Mouse (Mus musculus) myocyte (in vitro differentiated cells): ENCODE results near the gene Ripor2.

Source experiments
- E2F4 ChIP-seq: IDR thresholded peaks from one replicate; pipeline ENCODE4 v1.6.1; 2011; ENCODE audit warnings: mild to moderate bottlenecking, control low read depth, moderate library complexity; ENCODE audit not compliant: insufficient read depth
- POLR2A ChIP-seq: IDR thresholded peaks from one replicate; pipeline ENCODE4 v1.6.1; 2011; ENCODE audit warnings: low read depth, mild to moderate bottlenecking, control low read depth, moderate library complexity; ENCODE audit not compliant: insufficient read length
- POLR2AphosphoS2 ChIP-seq: IDR thresholded peaks from one replicate; pipeline ENCODE4 v1.6.1; 2011; ENCODE audit warnings: low read depth, control low read depth; ENCODE audit not compliant: insufficient read length
- REST ChIP-seq: IDR thresholded peaks from one replicate; pipeline ENCODE4 v1.6.1; 2011; ENCODE audit warnings: mild to moderate bottlenecking, control low read depth, moderate library complexity; ENCODE audit not compliant: insufficient read depth, insufficient read length

DNA sequence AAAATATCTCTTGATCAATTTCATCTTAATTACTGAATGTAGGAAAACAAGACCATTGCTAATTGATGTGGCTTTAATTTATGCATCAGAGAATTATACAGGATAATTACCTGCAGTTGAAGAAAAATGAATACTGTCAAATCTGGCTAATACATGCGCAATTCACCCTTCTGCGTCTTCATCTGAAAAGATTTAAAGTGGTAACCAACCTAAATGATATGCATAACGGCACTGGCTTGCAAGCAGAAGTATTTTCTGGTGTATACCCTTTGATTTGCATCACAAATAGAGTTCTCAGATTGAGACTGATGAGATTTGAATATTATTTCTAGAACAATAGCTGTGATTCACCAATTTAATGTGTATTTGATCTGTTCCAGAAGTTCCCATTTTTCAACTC lies 66.7 kb downstream of the Ripor2 start:
- TF ChIP-seq POLR2AphosphoS2, result no peak
- no peak for TF ChIP-seq E2F4
- no peak for TF ChIP-seq POLR2A
- no peak for TF ChIP-seq REST
